Mouse (Mus musculus) testis, adult 2 months (tissue): ENCODE data around the gene Sdf2l1. TPM values are rescaled to one million over a fixed set of nuclear protein-coding genes. Genes with fewer than 3 reads are reported as not detected.

Experiments used
- H3K27ac ChIP-seq: fragments of 200-500 bp; 2 replicates; pipeline ENCODE4 v1.5.1; 2012; ENCODE audit warnings: low read depth, low read length; ENCODE audit not compliant: control insufficient read depth, insufficient read depth
- H3K27me3 ChIP-seq: fragments of 200-500 bp; 2 replicates; pipeline ENCODE4 v1.6.1; 2012; ENCODE audit warnings: mild to moderate bottlenecking, low read length, moderate library complexity; ENCODE audit not compliant: control insufficient read depth, insufficient read depth
- H3K36me3 ChIP-seq: fragments of 200-500 bp; 2 replicates; pipeline ENCODE4 v1.6.1; 2012; ENCODE audit warnings: mild to moderate bottlenecking, low read length; ENCODE audit not compliant: control insufficient read depth, insufficient read depth
- H3K4me1 ChIP-seq: fragments of 200-500 bp; 2 replicates; pipeline ENCODE4 v1.6.1; 2012; ENCODE audit warnings: low read length; ENCODE audit not compliant: control insufficient read depth, insufficient read depth
- H3K4me3 ChIP-seq: fragments of 200-500 bp; 2 replicates; pipeline ENCODE4 v1.5.1; 2012; ENCODE audit warnings: low read depth, mild to moderate bottlenecking, low read length, moderate library complexity, mixed read lengths; ENCODE audit not compliant: control insufficient read depth
- CTCF ChIP-seq: fragments of 200-500 bp; IDR thresholded peaks from 2 replicates; pipeline ENCODE4 v1.5.1; 2012; ENCODE audit warnings: low read depth, mild to moderate bottlenecking, inconsistent platforms, low read length, moderate library complexity; ENCODE audit not compliant: control insufficient read depth, insufficient read depth, insufficient replicate concordance
- POLR2A ChIP-seq: fragments of 200-500 bp; IDR thresholded peaks from 2 replicates; pipeline ENCODE4 v1.6.1; 2012; ENCODE audit warnings: low read depth, mild to moderate bottlenecking, inconsistent platforms, low read length, moderate library complexity; ENCODE audit not compliant: control insufficient read depth
- polyA plus RNA-seq: library from polyadenylated mRNA; depleted of rRNA; stranded (reverse); fragments of >200 nt; gene quantifications from 2 replicates; pipeline ENCODE4 v1.2.3, GENCODE M21; 2012

Sdf2l1 gene
- polyA plus RNA-seq, 1 experiment: 77.4 TPM

- H3K27me3 ChIP-seq: no peaks in the 10 kb centered on the region
- H3K4me1 ChIP-seq: no peaks in the 10 kb centered on the region
- TF ChIP-seq CTCF: no peak
- no peak for TF ChIP-seq POLR2A
- H3K4me3 ChIP-seq: no peak overlapping the region
- no peak overlapping the region for H3K27ac ChIP-seq
- H3K36me3 ChIP-seq: peaks cover 1% of the 10 kb centered on the region
These were observed 22.2 kb upstream of the Sdf2l1 start for GRCm38 (mm10) chr16:17154346-17154745.

DNA sequence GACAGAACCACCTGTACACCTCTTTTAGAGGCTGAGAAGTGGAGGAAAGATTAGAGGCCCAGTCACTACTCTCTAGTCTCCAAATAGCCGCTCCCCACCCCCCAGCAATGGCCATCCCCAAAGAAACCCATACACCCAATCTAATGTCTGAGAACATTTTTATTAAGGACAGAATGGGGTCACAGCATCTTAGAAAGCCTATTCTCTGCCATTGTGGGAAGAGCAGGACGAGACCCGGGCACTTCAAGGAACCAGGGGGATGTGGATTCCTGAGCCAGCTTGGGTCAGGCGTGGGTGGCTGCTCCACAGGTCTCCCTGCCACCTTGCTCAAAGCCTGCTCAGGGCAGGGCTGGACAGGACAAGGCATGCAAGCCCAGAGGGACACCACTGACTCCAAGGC is 19.7 kb upstream of the Sdf2l1 start:
- Histone ChIP-seq H3K27me3 (no peaks in the 10 kb centered on the region), H3K4me3 (no peak overlapping the region), H3K27ac (no peak overlapping the region), H3K36me3 (peaks cover 1% of the 10 kb centered on the region), H3K4me1 (peaks cover 5% of the 10 kb centered on the region)
- TF ChIP-seq CTCF: no peak
- TF ChIP-seq POLR2A: no peak

- H3K27me3 ChIP-seq: no peaks in the 10 kb centered on the region
- peaks cover 5% of the 10 kb centered on the region for H3K4me1 ChIP-seq
- peaks cover 1% of the 10 kb centered on the region for H3K36me3 ChIP-seq
- TF ChIP-seq CTCF: no peak
- TF ChIP-seq POLR2A: no peak
- H3K27ac ChIP-seq: no peak overlapping the region
- H3K4me3 ChIP-seq: no peak overlapping the region
These were observed 18.5 kb upstream of the Sdf2l1 start for GRCm38 (mm10) chr16:17150520-17151258.

DNA sequence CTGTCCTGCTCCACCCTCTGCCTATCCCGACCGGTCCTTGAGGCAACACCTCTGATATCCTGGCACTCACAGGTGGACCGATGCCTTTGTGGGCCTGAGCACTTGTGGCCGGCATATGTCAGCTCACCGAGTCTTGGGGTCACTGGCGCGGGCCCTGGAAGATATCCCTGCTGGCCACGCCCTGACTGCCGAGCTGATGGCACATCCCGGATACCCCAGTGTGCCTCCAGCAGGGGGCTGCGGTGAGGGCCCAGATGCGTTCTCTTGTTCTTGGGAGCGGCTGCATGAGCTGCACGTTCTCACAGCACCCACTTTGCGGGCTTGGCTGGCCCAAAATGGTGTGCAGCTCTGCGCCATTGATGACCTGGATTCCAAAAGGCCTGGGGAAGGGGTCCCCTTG is 15.9 kb upstream of the Sdf2l1 start:
- H3K4me3 ChIP-seq: peak overlapping the region; percentile 84
- H3K4me1 ChIP-seq: peaks cover 5% of the 10 kb centered on the region
- no peaks in the 10 kb centered on the region for H3K36me3 ChIP-seq
- no peak overlapping the region for H3K27ac ChIP-seq
- H3K27me3 ChIP-seq: no peaks in the 10 kb centered on the region
- no peak for TF ChIP-seq CTCF
- TF ChIP-seq POLR2A: no peak

- H3K27ac ChIP-seq: peak overlapping the region; percentile 76
- TF ChIP-seq CTCF (no peak), POLR2A (0 out of 2 replicates have a peak, but pooled peaks have one; percentile 18)
These were observed 15.3 kb upstream of the Sdf2l1 start for GRCm38 (mm10) chr16:17147391-17147929.

DNA sequence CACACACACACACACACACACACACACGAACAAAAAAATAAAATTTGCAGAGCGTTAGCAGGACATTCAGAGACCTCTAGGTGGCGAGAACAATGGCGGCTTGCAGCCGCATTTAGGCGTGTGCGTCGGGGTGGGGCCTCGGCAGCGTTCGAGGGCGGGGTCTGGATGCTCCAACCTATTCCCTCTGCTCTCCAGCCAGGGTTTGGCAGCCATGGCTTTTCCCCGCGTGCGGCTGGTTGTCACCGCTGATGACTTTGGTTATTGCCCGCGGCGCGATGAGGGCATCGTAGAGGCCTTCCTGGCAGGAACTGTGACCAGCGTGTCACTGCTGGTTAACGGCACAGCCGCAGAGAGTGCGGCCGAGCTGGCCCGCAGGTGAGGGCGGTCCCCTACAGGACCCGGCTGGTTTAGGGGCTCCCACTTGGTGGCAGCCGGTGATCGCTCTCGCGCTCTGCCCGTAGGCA is 14.6 kb upstream of the Sdf2l1 start, which contains the start of gene Ccdc116:
Gene Ccdc116, minus strand, starts transcription at position 458 of the 464 bp plus-strand sequence.
- Histone ChIP-seq H3K27ac (peak within 1 kb of the TSS; percentile 76), H3K27me3 (no peaks in the 10 kb centered on the region), H3K4me1 (peaks cover 5% of the 10 kb centered on the region), H3K36me3 (no peaks in the 10 kb centered on the region), H3K4me3 (peak within 1 kb of the TSS; percentile 84)
- TF ChIP-seq POLR2A: 0 out of 2 replicates have a peak, but pooled peaks have one; percentile 6
- peak; percentile 22; the same call in 1 of the 2 replicates for TF ChIP-seq CTCF

More at GRCm38 (mm10) chr16:17147391-17147929, 15.3 kb upstream of the Sdf2l1 start:
- Histone ChIP-seq H3K36me3 (no peaks in the 10 kb centered on the region), H3K4me1 (peaks cover 5% of the 10 kb centered on the region), H3K27me3 (no peaks in the 10 kb centered on the region), H3K4me3 (peak overlapping the region; percentile 84)

- peak within 1 kb of the TSS; percentile 86 for H3K4me3 ChIP-seq
- H3K27ac ChIP-seq: peak within 1 kb of the TSS; percentile 73
- TF ChIP-seq CTCF: no peak
- TF ChIP-seq POLR2A: peak; percentile 46; the same call in 1 of the 2 replicates
- H3K4me1 ChIP-seq: peaks cover 5% of the 10 kb centered on the region
- H3K36me3 ChIP-seq: no peaks in the 10 kb centered on the region
- no peaks in the 10 kb centered on the region for H3K27me3 ChIP-seq
These were observed 12.2 kb upstream of the Sdf2l1 start, which contains the start of gene Ydjc for GRCm38 (mm10) chr16:17144339-17144738. TSS of gene Ydjc (plus strand) at chr16:17144621.
